Mouse (Mus musculus) natural killer cell, adult 2 months (primary cell): Measurements from ENCODE around the gene Enam.
"Not testable (repeated sequence)": the region's sequence is repeated elsewhere in the genome, so short reads cannot be mapped to it uniquely, and the experiment has no call there.

Experiments
- DNase-seq, 2 experiments: peaks; one replicate each; pipeline ENCODE4 v3.0.0; 2022; ENCODE audit warnings: low spot score in 2 of 2

The Enam gene

GRCm38 (mm10) chr5:88487675-88488074, at the start of gene Enam:
Enam (plus strand) TSS chr5:88487975.
- no peak for DNase-seq

DNA sequence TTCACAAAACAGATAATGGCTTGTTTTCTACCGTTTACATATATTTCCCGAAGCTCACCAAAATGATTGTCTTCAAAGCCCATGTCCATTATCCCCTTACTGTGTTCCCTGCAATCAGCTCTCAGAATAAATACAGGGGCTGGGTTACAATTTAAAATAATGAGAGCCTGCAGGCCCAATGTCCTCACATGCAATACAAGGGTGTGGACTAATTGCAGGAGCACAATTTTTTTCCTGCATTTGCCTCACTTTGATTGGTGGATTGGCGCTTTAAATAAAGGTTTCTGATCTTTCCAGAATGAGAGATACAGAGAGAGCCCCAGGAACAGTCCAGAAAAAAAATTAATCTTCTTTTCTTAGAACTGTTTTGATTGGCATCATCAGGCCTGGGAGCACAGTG, 32.1 kb upstream of the Enam start, which contains the start of gene Ambn:
Gene Ambn (plus strand): TSS at position 301 of the 400 bp plus-strand sequence.
- no peak for DNase-seq

DNA sequence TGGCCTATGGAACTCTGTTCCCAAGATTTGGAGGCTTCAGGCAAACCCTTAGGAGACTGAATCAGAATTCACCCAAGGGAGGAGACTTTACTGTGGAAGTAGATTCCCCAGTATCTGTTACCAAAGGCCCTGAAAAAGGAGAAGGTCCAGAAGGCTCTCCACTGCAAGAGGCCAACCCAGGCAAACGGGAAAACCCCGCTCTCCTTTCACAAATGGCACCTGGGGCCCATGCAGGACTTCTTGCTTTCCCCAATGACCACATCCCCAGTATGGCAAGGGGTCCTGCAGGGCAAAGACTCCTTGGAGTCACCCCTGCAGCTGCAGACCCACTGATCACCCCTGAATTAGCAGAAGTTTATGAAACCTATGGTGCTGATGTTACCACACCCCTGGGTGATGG, 20.3 kb upstream of the Enam start:
- DNase-seq = no peak

GRCm38 (mm10) chr5:88468807-88469704, 18.7 kb upstream of the Enam start:
- no peak for DNase-seq

DNA sequence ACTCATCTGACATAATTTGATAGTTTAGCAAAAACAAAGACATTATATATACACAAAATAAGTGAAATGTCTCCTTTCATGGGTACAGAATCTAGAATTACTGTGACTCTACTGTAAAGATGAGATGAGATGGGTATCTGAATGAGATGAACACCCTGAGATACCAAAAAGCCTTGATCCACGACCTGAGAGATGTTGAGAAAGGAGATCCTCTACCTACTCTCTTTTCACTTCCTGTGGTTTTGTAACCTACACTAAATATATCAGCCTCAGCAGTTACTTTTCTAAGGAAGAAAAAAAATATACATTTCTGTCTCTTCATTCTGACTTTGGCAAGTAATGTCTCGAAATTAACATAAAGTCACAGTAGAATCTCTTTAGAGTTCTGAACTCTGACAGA, 1.2 kb downstream of the Enam start:
- no peak for DNase-seq

DNA sequence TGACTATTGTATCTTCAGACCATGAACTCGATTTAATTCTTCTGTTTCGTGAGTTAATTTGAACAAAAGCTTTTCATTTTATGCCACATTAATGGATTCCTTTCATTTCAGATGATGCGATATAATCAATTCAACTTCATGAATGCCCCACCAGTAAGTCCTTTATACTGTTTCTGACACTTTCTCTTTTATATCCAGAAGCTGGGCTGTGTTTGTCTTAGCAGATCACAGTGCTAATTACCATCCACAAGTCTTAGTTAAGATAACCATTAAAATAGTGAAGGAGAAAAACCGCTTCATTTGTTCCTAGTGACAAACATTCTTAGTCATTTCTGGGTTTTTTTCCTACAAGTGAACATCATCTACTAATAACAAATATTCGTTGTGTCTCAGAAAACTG, 3.3 kb downstream of the Enam start:
- no peak for DNase-seq

DNA sequence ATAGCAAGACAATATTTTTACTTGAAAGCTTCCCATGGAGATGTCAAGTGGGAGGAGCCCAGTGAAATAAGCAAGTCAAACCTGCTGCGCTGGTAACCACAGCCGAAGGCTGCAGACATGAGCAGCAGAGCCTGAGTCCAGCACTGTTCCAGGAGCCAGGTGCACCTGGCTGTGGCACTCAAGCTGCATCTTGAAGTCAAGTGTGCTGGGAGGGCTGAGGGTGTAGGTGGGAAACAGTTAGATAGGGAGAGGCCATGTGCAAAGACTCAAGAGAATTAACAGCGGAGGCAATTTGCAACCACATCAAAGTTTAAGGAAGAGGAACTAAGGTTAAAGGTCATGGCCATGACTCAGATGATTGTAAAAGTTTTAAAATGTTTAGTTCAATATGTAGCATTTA, 12.0 kb downstream of the Enam start:
- no peak for DNase-seq

DNA sequence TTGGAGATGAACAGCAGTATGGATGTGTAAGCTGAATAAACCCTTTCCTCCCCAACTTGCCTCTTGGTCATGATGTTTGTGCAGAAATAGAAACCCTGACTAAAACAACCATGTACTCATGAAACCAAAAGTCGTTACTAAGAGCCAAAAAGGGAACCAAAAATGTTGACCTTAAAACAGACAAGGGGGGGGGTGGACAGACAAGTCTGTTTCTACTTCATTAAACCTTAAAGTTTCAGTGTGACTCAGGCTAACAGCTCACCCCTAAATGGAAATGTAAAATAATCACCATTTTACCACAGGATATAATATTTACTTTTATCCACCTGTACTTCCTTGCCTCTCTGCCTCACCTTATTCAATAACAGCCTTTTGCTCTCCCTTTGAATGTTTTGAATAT, 20.8 kb downstream of the Enam start:
- no peak for DNase-seq

DNA sequence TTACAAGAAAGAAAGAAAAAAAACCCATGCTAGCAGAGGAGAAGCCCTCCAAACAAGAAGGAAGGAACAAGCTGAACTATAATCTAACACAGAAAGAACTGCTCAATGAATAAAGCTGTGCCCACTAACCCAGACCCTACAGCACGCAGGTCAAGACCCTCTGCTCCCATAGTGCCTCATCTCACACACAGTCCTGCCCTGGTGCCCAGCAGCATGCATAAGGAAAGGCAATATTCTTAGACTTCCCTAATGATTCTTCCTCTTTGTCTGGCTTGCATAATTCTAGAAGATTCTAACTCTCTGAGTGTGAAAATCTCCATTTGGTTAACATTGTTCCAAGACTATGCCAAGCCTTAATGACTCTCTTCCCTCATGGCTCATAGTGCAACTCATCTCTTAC, 21.2 kb downstream of the Enam start:
- no peak for DNase-seq

DNA sequence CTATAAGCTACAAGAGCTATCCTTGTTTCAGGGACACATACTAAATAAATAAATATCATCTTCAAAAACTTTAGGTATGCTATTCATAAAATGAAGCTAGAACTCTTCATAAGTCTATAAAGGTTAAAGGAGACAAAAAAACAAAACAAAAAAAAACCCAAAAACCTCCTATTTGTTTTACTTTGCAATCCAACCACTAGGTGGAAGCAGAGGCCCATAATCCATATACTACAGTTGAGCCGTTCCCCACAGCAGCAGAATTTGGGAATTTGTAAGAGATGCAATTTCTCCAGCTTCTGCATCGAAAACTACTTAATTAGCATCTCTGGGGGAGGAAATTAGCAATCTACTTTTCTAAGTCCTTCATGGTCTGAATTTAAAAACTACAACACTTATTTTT, 31.5 kb downstream of the Enam start:
- peak in 1 of 2 experiments; percentile 17 for DNase-seq

GRCm38 (mm10) chr5:88527657-88528056, 39.9 kb downstream of the Enam start, which contains the start of gene Jchain:
Jchain (minus strand) TSS chr5:88527891.
- DNase-seq = no peak

DNA sequence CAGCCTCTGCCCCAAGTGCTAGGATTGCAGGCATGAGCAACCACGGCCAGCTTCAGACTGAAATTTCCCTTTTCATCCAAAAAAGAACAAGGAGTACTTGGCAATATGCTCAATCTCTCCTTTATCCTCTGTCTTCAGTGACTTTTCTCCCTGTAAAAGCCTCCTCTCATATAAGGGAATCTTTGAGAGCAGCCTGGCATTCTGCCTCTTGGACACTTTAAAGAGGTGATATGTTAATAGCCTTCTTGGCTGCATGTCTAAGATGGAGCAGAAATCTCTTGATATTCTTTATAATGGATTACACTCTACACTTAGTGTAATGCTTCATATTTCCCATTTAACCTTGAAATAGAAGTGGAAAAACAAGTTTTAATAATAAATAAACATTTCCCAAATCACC, 43.1 kb downstream of the Enam start:
- DNase-seq = no peak

- DNase-seq = no peak
Measured at GRCm38 (mm10) chr5:88534697-88535096, 46.9 kb downstream of the Enam start.

GRCm38 (mm10) chr5:88540845-88541244, 53.1 kb downstream of the Enam start:
- no peak for DNase-seq

DNA sequence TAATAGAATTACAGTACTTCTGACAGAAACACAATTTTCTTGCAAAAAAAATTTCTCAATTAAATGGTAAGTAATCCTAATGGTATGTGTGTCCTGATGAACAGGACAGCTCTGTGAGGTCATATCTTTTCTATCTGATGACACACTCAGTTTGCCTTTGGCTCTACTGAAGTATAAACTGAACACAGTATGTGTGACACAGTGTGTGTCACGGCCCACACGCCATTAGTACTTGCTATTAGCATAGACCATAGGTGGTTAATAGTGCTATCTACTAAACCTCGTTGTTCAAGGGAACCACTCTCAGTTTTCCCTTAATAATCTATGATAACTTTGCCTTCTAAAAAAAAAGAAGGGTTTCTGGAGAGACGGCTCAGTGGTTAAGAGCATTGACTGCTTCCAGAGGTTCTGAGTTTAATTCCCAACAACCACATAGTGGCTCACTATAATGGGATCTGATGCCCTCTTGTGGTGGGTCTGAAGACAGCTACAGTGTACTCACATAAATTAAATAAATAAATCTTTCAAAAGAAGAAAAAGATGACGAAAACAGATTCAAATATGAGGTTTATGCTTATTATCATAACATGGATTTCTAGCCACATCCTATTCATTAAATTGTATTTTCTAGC, 55.0 kb downstream of the Enam start:
- DNase-seq = peak in 1 of 2 experiments; percentile 20

GRCm38 (mm10) chr5:88544411-88544810, 56.6 kb downstream of the Enam start:
- not testable (repeated sequence) for DNase-seq

DNA sequence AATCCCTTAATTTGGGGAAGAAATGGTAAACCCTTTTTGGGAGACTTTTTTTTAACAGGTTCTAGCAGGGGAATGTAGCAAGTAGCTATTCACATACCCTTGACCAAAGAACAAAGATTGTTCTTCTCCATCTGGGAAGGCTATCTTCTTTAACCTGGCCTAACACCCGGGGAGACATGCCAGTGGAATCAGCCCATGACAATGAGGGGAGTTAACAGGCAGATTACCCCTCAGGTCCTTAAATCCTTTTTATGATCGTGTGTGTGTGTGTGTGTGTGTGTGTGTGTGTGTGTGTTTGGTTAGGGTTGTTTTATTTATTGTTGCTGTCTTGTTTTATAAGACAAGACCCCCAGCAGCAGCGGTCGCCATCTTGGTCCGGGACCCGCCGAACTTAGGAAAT, 57.8 kb downstream of the Enam start:
- no peak for DNase-seq

DNA sequence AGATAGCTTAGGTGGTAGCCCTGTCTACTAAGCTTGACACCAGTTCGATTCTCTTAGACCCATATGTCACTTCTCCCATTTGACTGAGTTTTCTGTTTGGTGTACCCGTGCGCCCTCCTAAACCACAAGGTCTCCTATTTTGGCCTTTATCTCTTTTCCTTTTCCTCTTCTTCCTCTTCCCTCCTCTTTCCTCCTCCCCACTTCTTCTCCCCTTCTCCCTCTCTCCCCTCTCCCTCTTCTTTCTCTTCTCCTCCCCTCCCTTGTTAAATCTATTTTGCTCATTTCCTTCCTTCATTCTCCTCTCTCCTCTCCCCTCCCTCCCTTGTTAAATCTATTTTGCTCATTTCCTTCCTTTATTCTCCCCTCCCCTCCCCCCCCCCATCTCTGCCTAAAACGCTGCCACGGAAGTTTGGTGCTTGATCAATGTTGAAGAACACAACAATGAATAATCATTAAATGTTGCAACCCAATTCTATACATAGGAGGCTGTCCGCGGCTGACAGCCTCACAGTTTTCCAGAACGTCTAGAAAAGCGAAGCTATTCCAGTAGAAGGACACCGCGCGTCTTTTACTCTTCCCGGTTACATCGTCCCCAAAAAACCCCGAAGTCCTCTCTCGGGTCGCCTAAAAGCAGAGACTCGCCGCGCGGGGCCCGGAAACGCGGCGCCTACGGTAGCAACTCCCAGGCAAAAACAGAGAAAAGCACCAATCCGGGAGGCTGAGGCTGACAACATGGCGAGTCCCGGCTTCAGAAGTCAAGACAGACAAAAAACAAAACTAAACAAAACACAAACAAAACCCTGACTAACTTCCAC, 65.7 kb downstream of the Enam start:
- DNase-seq = no peak

- DNase-seq = peak; percentile 90 to 94
Measured at GRCm38 (mm10) chr5:88554086-88554886, 66.5 kb downstream of the Enam start, which contains the start of gene Utp3. Utp3 (plus strand) TSS chr5:88554462.
